Mouse (Mus musculus): Measurements from ENCODE around the gene 4933415A04Rik.

DNA sequence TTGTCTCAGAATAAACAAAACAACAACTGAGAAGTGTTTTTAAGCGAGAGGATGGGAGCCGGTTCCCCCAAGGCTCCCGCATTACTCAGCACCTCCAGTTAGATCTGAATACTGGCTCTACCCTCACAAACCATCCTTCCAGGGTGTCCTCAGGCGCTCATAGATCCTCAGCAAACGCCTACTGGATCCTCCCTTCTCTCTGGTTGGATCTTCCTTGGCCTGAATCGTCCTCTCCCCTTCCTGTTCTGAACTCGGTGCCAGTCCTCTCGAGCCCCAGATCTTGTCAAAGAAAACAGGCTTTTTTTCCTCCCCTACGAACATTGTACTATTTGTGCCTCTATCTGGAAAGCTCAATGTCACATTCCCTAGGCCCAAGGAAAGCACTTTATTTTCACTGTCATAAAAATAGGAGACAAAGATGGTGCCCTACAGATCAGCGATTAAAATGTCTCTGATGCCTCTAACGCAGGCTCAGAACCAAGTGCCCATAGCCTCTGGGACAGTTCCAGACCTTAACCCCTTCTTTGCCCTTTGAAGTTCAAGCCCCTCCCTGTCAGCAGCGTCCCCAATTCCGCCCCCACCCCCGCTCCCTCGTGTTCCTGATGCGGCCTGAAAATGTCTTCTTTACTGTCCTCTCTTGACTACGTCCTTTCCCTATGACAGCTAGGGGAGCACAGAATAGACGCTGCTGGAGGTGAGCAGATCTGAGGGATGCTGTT lies 40.2 kb downstream of the 4933415A04Rik start:
- TF ChIP-seq CTCF (conservative IDR thresholded peaks at IDR 0.05; ENCODE audit: low read length) (no peak), POU5F1 (IDR thresholded peaks at IDR 0.05; ENCODE audit: borderline replicate concordance, low read length) (no peak)
